Mouse (Mus musculus): ENCODE results near the gene 2210016L21Rik. TPM values are rescaled to one million over a fixed set of nuclear protein-coding genes. Genes with fewer than 3 reads are reported as not detected.

2210016L21Rik gene
- polyA plus RNA-seq, 1 experiment = 137 TPM

DNA sequence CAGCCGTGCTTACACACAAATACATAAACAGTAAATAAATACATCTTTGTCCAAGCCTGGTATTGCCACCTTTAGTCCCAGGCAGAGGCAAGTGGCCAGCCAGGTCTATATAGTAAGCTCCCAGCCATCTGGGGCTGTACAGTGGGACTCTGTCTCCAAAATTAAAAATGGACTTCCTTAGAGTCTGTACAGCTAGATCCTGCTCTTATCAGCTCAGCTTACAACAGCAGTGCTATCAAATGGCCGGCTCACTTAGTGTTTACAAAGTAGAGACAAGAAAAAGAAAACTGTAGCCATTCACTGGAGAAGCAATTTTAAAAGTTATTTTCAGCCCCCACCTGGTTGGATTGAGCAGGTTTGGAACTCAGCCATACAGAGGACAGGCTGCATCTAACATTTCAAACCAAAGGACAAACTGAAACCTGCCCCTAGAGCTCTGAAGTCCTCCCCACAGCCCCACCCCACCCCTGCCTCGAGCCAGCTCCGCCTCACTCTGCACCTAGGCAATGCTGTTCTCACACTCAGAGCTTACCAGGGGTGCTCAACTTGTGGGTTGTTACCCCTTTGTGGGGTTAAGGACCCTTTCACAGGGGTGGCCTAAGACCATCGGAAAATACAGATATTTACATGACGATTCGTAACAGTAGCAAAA lies 22.5 kb downstream of the 2210016L21Rik start:
- 0 out of 2 replicates have a peak, but pooled peaks cover 5% of the 10 kb centered on the region for H3K4me1 ChIP-seq (ENCODE audit: control insufficient read depth, insufficient read depth, low read length)
- TF ChIP-seq CTCF (IDR thresholded peaks at IDR 0.05; ENCODE audit: borderline replicate concordance, insufficient read depth, low read depth, low read length) = no peak
- TF ChIP-seq POLR2A (IDR thresholded peaks at IDR 0.05; ENCODE audit: borderline replicate concordance, insufficient read depth, low read length) = no peak
- no peaks in the 10 kb centered on the region for H3K27me3 ChIP-seq (ENCODE audit: control insufficient read depth, insufficient read depth, low read length)
- DNase-seq = no peak
- WGBS = 78% methylated on average over 7 of the region's 7 CpGs
- no peak overlapping the region for H3K27ac ChIP-seq (ENCODE audit: insufficient read depth, low read length)
- H3K4me3 ChIP-seq (replicated peaks; ENCODE audit: insufficient read depth, low read depth, low read length) = no peak overlapping the region

- Histone ChIP-seq H3K4me1 (ENCODE audit: control insufficient read depth, insufficient read depth, low read length) (0 out of 2 replicates have a peak, but pooled peaks cover 5% of the 10 kb centered on the region), H3K27ac (ENCODE audit: insufficient read depth, low read length) (no peak overlapping the region), H3K4me3 (replicated peaks; ENCODE audit: insufficient read depth, low read depth, low read length) (no peak overlapping the region), H3K27me3 (ENCODE audit: control insufficient read depth, insufficient read depth, low read length) (no peaks in the 10 kb centered on the region)
- no peak for TF ChIP-seq CTCF (IDR thresholded peaks at IDR 0.05; ENCODE audit: borderline replicate concordance, insufficient read depth, low read depth, low read length)
- no peak for TF ChIP-seq POLR2A (IDR thresholded peaks at IDR 0.05; ENCODE audit: borderline replicate concordance, insufficient read depth, low read length)
- 77% methylated on average over 17 of the region's 17 CpGs for WGBS
- DNase-seq = no peak
These were observed 23.3 kb downstream of the 2210016L21Rik start for GRCm38 (mm10) chr5:114964967-114965898.

DNA sequence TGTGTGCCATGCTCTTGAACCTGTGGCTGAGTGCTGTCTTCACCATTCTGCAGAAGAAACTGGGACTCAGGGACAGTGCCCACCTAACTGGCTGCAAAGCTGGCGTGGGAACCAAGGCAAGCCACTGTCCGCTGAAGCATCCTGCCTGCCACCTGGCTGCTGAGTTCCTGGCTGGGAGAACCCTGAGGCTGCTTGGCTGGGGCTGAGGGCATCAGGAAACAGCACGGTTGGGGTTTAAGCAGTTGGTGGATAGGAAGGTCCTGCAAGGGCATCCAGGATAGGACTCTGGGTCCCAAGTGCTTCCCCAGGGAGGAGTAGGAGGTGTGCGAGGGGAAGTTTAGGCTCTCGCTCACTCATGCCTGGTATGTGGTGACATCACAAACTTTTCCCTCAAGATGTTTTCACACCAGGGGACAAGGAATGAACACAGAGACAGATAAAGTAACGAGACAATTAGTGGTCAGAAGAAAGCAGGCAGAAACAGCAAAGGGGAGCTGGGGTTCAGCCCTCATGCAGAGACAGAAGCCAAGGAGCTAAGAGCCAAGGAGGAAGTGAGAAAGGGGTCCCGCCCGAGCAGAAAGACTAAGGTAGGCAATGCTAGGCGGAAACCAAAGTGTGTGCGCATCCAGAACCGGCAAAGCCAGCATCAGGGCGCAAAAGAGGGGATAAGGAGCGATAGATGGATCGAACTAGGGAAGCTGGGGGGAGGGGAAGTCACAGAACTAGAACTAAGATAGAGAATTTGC lies 25.7 kb downstream of the 2210016L21Rik start:
- no peak for DNase-seq
- no peak overlapping the region for H3K4me3 ChIP-seq (replicated peaks; ENCODE audit: insufficient read depth, low read depth, low read length)
- H3K4me1 ChIP-seq (ENCODE audit: control insufficient read depth, insufficient read depth, low read length) = 0 out of 2 replicates have a peak, but pooled peaks cover 5% of the 10 kb centered on the region
- no peak overlapping the region for H3K27ac ChIP-seq (ENCODE audit: insufficient read depth, low read length)
- no peak for TF ChIP-seq CTCF (IDR thresholded peaks at IDR 0.05; ENCODE audit: borderline replicate concordance, insufficient read depth, low read depth, low read length)
- TF ChIP-seq POLR2A (IDR thresholded peaks at IDR 0.05; ENCODE audit: borderline replicate concordance, insufficient read depth, low read length) = no peak
- 35% methylated on average over 14 of the region's 14 CpGs for WGBS
- H3K27me3 ChIP-seq (ENCODE audit: control insufficient read depth, insufficient read depth, low read length) = no peaks in the 10 kb centered on the region

GRCm38 (mm10) chr5:114968651-114969050 lies 26.7 kb downstream of the 2210016L21Rik start:
- Histone ChIP-seq H3K4me3 (replicated peaks; ENCODE audit: insufficient read depth, low read depth, low read length) (no peak overlapping the region), H3K27ac (ENCODE audit: insufficient read depth, low read length) (no peak overlapping the region), H3K27me3 (ENCODE audit: control insufficient read depth, insufficient read depth, low read length) (no peaks in the 10 kb centered on the region), H3K4me1 (ENCODE audit: control insufficient read depth, insufficient read depth, low read length) (0 out of 2 replicates have a peak, but pooled peaks cover 5% of the 10 kb centered on the region)
- WGBS = 40% methylated on average over 7 of the region's 7 CpGs
- TF ChIP-seq POLR2A (IDR thresholded peaks at IDR 0.05; ENCODE audit: borderline replicate concordance, insufficient read depth, low read length) (no peak), CTCF (IDR thresholded peaks at IDR 0.05; ENCODE audit: borderline replicate concordance, insufficient read depth, low read depth, low read length) (no peak)
- no peak for DNase-seq

DNA sequence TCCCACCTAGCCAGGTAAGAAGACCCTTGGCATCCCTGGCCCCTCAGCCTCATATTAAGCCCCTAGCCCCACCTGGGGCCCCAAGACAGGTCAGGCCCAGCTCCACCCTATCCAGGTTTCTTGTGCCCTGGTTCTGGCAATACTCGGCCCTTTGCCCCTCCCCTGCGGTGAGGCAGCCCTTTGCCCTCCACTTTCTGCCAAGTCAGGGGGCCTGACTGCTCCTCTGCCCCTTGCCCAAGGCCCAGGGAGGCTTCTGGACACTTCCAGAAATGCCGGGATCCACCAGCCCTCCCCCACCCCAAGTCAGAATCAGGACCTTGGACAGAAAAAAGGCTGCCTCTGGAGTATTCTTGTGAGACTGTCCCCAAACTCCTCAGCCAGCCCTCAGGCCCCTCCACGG lies 27.1 kb downstream of the 2210016L21Rik start:
- H3K4me3 ChIP-seq (replicated peaks; ENCODE audit: insufficient read depth, low read depth, low read length) = no peak overlapping the region
- H3K27ac ChIP-seq (ENCODE audit: insufficient read depth, low read length) = no peak overlapping the region
- H3K4me1 ChIP-seq (ENCODE audit: control insufficient read depth, insufficient read depth, low read length) = 0 out of 2 replicates have a peak, but pooled peaks cover 5% of the 10 kb centered on the region
- DNase-seq = no peak
- H3K27me3 ChIP-seq (ENCODE audit: control insufficient read depth, insufficient read depth, low read length) = no peaks in the 10 kb centered on the region
- 22% methylated on average over 4 of the region's 4 CpGs for WGBS
- no peak for TF ChIP-seq CTCF (IDR thresholded peaks at IDR 0.05; ENCODE audit: borderline replicate concordance, insufficient read depth, low read depth, low read length)
- no peak for TF ChIP-seq POLR2A (IDR thresholded peaks at IDR 0.05; ENCODE audit: borderline replicate concordance, insufficient read depth, low read length)

DNA sequence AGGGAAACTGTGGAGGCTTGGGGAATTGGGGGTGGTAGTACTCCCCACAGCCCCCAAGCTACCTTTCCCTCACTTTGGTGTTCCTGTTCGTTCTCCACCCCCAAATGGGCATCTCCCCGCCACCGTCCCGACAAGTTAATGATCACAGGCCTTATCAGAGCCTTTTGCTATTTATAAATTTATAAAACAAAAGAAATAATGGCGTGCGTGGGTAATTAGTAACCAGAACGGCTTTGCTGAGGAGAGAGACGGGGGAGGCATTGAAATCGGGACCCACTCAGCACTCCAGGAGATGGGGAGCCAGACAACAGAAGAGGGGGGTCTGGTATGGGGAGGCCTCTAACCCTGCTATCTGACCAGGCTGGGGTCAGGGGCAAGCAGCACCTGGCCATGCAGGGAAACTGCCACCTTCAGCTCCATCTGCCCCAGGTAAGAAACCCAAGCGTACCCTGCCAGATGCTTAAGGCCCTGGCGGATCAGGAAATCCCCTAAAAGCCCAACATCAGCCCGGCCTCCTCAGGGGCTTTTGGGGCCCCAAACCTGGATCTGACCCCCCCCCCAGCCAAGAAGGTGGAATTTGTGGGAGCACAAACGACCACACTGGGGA lies 27.8 kb downstream of the 2210016L21Rik start:
- H3K4me1 ChIP-seq (ENCODE audit: control insufficient read depth, insufficient read depth, low read length) = 0 out of 2 replicates have a peak, but pooled peaks cover 5% of the 10 kb centered on the region
- 77% methylated on average over 13 of the region's 13 CpGs for WGBS
- DNase-seq = no peak
- no peak overlapping the region for H3K4me3 ChIP-seq (replicated peaks; ENCODE audit: insufficient read depth, low read depth, low read length)
- no peaks in the 10 kb centered on the region for H3K27me3 ChIP-seq (ENCODE audit: control insufficient read depth, insufficient read depth, low read length)
- TF ChIP-seq POLR2A (IDR thresholded peaks at IDR 0.05; ENCODE audit: borderline replicate concordance, insufficient read depth, low read length) (no peak), CTCF (IDR thresholded peaks at IDR 0.05; ENCODE audit: borderline replicate concordance, insufficient read depth, low read depth, low read length) (no peak)
- H3K27ac ChIP-seq (ENCODE audit: insufficient read depth, low read length) = no peak overlapping the region

DNA sequence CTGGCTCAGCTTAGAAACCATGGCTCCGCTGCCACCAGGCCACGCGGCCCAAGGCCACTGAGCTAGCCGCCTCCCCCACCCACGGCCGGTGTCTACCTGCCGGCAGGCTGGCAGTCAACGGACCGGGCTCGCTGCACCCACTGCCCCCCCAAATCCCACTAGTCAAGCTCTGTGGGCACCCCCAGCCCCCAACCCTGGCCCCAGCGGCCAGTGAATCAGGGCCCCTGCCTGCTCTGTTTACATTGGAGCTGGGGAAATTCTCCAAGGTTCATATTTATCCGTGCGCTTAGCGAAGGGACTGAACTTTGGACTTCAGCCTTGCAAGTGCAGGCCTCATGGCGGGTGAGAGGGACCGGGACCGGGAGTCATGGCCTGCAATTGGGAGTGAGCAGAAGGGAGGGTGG lies 28.9 kb downstream of the 2210016L21Rik start, which contains the start of gene Hnf1a:
TSS of gene Hnf1a (minus strand) at position 271 of the 404 bp plus-strand sequence.
- H3K27me3 ChIP-seq (ENCODE audit: control insufficient read depth, insufficient read depth, low read length) = no peaks in the 10 kb centered on the region
- 87% methylated on average over 17 of the region's 17 CpGs for WGBS
- H3K27ac ChIP-seq (ENCODE audit: insufficient read depth, low read length) = no peak within 1 kb of the TSS
- H3K4me1 ChIP-seq (ENCODE audit: control insufficient read depth, insufficient read depth, low read length) = 0 out of 2 replicates have a peak, but pooled peaks cover 5% of the 10 kb centered on the region
- TF ChIP-seq CTCF (IDR thresholded peaks at IDR 0.05; ENCODE audit: borderline replicate concordance, insufficient read depth, low read depth, low read length) = no peak
- no peak for TF ChIP-seq POLR2A (IDR thresholded peaks at IDR 0.05; ENCODE audit: borderline replicate concordance, insufficient read depth, low read length)
- no peak within 1 kb of the TSS for H3K4me3 ChIP-seq (replicated peaks; ENCODE audit: insufficient read depth, low read depth, low read length)
- no peak for DNase-seq

Measured in cerebellum, adult 2 months (tissue).